Mouse (Mus musculus): ENCODE data around the gene Ier2. TPM values are rescaled to one million over a fixed set of nuclear protein-coding genes. Genes with fewer than 3 reads are reported as not detected.

Gene Ier2
- 100 to 1,000 TPM; 572 to 666 TPM for total RNA-seq (2023)

DNA sequence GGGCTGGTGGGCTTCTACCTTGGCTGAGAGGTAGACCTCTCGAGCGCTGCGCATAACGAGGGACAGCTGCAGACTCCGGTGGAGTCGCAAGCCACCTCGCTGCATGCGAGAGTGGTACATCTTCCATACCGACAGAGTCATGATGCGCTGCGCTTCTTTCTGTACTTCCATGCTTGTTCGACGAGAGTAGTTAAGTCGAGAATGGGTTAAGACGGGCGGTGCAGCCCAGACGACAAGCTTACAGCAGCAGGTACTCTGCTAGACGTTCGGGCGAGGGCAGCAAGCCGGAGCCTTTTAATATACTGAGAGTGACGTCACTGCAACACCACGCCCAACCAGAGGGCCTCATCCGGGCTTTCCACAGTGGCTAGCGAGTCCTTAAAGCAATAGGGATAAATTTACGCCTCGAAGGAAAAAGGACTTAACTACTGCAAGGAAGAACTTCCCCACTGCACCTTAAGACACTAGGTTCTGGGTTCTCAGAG is at the start of gene Ier2:
Gene Ier2, minus strand, starts transcription at position 272 of the 485 bp plus-strand sequence.

DNA sequence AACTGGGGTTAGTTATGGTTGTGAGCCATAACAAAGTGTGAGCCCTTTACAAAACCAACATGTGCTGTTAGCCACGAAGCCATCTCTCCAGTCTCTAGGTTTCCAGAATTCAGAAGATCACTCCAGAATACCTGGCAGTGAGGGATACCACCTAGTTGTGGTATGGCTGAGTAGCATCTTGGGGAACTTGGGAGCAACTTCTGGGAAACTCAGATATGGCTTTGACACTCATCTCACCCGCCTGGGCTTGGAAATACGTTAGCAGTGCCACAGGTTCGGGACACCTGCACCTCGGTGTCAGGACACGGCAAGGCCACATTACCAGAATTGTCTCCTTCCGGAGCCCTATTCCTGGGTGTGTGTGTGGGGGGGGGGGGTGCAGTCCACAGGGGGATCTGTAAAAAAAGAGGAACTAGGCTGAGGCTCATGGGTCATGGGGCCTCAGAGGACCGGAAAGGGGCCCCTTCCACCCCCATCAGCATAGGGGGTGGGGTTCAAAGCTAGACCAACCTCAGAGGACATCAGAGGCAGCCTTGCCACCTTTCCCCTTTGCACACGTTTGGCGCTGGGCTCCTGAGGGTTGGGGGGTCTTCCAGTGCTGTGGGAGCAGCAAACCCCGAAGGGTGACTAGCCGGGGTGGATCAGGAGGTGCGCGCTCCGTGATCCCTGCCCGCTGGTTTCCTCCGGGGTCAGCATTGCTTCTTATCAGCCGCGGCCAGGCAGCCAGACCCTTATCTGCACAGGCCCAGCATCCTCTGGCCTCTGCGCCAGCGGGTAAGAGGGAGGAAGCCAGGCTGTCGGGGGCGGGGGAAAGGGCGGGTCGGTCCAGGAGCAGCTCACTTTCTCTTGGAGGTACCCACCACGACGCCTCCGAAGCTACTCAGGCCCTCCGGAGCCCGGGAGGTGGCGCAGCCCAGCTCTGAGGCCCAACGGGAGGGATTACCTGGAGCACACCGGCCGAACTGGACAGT is 38.6 kb upstream of the Ier2 start, which contains the start of gene Lyl1:
Gene Lyl1, plus strand, starts transcription at position 517 of the 971 bp plus-strand sequence.

DNA sequence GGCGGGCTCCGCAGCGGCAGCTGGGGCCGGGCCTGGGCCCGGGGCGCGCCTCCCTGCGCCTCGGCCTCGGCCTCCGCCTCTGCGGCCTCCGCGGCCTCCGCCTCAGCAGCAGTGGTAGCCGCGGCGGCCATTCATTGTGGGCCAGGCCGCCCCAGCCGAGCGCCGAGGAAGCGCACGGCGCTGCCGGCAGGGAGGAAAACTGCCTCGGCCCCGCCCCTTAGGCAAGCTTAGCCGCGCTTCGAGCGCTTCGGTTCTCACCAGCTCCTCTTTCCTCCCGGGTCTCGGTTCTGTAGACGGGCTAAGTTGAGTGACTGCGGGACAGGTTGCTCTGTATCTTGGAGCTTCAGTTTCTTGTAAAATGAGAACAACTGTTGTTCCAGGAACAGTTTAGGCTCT is 25.1 kb upstream of the Ier2 start, which contains the start of gene Nacc1:
Gene Nacc1, minus strand, starts transcription at position 158 of the 396 bp plus-strand sequence.

DNA sequence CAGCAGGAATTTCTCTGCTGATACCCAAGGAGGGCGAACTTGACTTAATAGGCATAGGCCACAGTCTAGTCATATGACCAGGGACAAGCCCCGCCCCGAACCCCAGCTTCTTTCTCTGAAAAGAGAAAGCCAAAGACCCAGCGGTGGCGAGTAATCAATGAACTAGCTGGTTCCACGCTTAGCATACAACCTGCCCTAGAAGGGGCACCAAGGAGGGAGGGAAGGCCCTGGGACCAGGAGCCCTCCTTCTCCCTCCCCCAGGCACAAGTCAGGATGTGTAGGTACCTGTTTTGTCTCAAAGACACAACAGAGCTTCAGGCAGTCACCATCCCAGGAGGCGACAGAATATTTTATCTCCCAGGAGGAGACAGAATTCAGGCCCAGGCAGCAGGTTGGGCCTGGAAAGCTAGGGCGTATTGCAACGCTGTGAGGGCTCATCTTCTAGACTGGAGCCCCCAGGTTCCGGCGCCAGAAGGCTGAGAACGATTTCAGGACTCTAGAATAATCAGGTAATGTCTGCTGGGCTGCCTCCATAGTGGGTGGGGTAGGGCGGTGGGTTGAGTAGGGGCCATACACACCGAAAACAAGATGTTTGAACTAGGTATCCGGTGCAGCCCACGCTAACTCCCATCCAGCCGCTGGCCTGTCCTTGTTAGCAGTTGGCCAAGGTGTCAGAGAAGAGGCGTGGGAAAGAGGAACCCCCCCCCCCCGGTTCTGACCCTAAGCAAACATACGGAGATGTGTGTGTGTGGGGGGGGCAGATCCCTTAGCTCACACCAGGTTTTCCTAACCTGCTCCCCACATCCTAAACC is 23.7 kb upstream of the Ier2 start, which contains the start of gene Trmt1:
Gene Trmt1, plus strand, starts transcription at position 117 of the 812 bp plus-strand sequence.

Other genes with a start within 250 kb of the Ier2 start
- 10 to 100 TPM; 60.9 to 69.0 TPM for gene Trmt1, start 23.5 kb upstream of the Ier2 start, total RNA-seq (2023)
- 10 to 100 TPM; 41.9 to 47.7 TPM for gene Nacc1, start 25.0 kb upstream of the Ier2 start, total RNA-seq (2023)
- gene Lyl1, start 38.6 kb upstream of the Ier2 start, total RNA-seq (2023): 100 to 1,000 TPM; 186 to 189 TPM
- gene G430095P16Rik, start 60.2 kb upstream of the Ier2 start, total RNA-seq (2023): 10 to 100 TPM; 16.5 to 21.5 TPM
- 10 to 100 TPM; 63.7 to 72.8 TPM for gene Nfix, start 137.5 kb upstream of the Ier2 start, total RNA-seq (2023)
- gene Dand5, start 160.0 kb upstream of the Ier2 start, total RNA-seq (2023): 1 to 10 TPM; 2.0 to 3.1 TPM
- gene Gadd45gip1, start 168.7 kb upstream of the Ier2 start, total RNA-seq (2023): 10 to 100 TPM in 1 of 2 experiments, 1 to 10 TPM in 1; 8.9 to 10.1 TPM
- 10 to 100 TPM; 52.4 to 52.7 TPM for gene Rad23a, start 177.8 kb upstream of the Ier2 start, total RNA-seq (2023)
- 100 to 1,000 TPM; 632 to 634 TPM for gene Calr, start 184.1 kb upstream of the Ier2 start, total RNA-seq (2023)
- gene Farsa, start 194.1 kb upstream of the Ier2 start, total RNA-seq (2023): 10 to 100 TPM; 43.6 to 47.8 TPM
- 1 to 10 TPM; 4.1 to 5.1 TPM for gene Syce2, start 209.3 kb upstream of the Ier2 start, total RNA-seq (2023)
- 1 to 10 TPM; 7.1 to 9.3 TPM for gene Gcdh, start 231.1 kb upstream of the Ier2 start, total RNA-seq (2023)
- not detected for gene Klf1, start 239.1 kb upstream of the Ier2 start, total RNA-seq (2023)
- gene Dnase2a, start 245.7 kb upstream of the Ier2 start, total RNA-seq (2023): 10 to 100 TPM; 61.0 to 66.0 TPM

All from monocyte, adult 59 days (primary cell).